Mouse (Mus musculus): ENCODE measurements around the gene Hmga2. TPM values are rescaled to one million over a fixed set of nuclear protein-coding genes. Genes with fewer than 3 reads are reported as not detected.

Gene Hmga2
- total and polyA plus RNA-seq, 2 experiments from 2014 or later, result 0.24 to 0.52 TPM

DNA sequence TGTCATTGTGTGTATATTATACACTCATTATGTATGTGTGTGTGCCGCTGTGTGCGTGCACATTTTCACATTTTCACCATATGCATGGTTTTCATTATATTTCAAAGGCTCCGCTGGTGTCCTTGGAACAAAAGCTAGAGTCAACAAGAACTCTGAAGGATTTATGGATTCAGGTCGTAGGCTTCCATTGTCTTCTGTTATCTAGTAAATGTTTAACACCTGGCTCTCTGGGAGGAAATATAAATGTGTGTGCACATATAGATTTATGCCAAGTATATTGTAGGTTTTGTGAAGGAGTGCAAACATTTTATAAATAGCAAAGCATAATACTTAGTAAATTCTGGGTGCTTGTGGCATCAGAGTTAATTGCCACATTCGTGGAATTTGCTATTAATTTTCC, 64.1 kb downstream of the Hmga2 start:
- 82% methylated on average over 5 of the region's 5 CpGs for WGBS
- Histone ChIP-seq H3K27ac (ENCODE audit: low read depth, low read length) (no peak overlapping the region), H3K9me3 (ENCODE audit: low read length) (no peaks in the 10 kb centered on the region), H3K27me3 (ENCODE audit: insufficient read depth, low read length) (peaks cover 28% of the 10 kb centered on the region), H3K4me2 (ENCODE audit: low read depth) (no peak overlapping the region), H3K36me3 (ENCODE audit: insufficient read depth) (no peaks in the 10 kb centered on the region), H3K4me1 (ENCODE audit: insufficient read depth) (0 out of 2 replicates have a peak, but pooled peaks cover 3% of the 10 kb centered on the region), H3K9ac (no peak overlapping the region), H3K4me3 (ENCODE audit: low read depth, low read length) (no peak overlapping the region)
- no peak for TF ChIP-seq CTCF (IDR thresholded peaks at IDR 0.05; ENCODE audit: low read depth)
- DNase-seq (no peak), ATAC-seq (no peak)

DNA sequence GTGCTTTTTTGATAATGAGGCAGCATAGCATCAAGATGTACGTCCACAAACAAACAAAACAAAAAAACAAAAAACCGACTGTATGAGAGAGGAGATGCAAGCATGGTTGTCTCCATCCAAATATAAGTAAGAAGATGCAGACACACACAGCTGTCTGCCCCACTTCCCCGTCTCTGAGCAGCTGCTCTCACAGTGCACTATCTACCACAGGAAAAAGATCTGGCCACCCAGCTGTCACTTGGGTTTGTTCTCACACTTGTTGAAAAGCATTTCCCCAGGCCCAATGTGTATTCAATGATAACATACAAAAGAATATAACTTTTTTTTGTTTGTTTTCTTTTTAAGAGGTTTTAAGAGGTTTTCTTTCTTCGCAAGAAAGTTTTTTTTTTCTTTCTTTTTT, 65.3 kb downstream of the Hmga2 start:
- no peaks in the 10 kb centered on the region for H3K36me3 ChIP-seq (ENCODE audit: insufficient read depth)
- no peak overlapping the region for H3K9ac ChIP-seq
- no peak overlapping the region for H3K4me2 ChIP-seq (ENCODE audit: low read depth)
- ATAC-seq, result no peak
- no peak overlapping the region for H3K4me3 ChIP-seq (ENCODE audit: low read depth, low read length)
- WGBS, result 62% methylated on average over 4 of the region's 4 CpGs
- H3K27me3 ChIP-seq (ENCODE audit: insufficient read depth, low read length), result peaks cover 30% of the 10 kb centered on the region
- no peaks in the 10 kb centered on the region for H3K4me1 ChIP-seq (ENCODE audit: insufficient read depth)
- H3K9me3 ChIP-seq (ENCODE audit: low read length), result no peaks in the 10 kb centered on the region
- DNase-seq, result no peak
- no peak for TF ChIP-seq CTCF (IDR thresholded peaks at IDR 0.05; ENCODE audit: low read depth)
- H3K27ac ChIP-seq (ENCODE audit: low read depth, low read length), result no peak overlapping the region

DNA sequence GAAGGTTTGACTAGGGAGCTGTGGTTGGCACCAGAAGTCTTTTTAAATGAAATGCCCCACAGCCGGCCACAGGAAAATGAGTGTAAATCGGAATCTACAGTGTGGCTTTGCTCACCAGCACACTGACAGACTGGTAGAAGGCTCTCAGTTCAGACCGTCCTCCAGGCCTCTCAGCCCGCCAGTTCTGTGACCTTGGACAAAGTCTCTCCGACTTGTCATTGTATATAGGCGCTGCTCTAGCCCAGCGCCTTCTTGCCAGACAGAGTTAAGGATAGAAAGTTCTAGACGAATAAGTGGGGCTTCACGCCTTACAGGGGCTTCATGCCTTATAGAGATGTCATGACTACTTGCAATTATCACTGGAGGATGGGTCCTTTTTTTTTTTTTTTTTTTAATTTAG, 67.1 kb downstream of the Hmga2 start:
- ATAC-seq (no peak), DNase-seq (no peak)
- H3K9ac ChIP-seq, result no peak overlapping the region
- WGBS, result 83% methylated on average over 9 of the region's 9 CpGs
- H3K4me2 ChIP-seq (ENCODE audit: low read depth), result no peak overlapping the region
- H3K27me3 ChIP-seq (ENCODE audit: insufficient read depth, low read length), result peaks cover 25% of the 10 kb centered on the region
- no peak overlapping the region for H3K4me3 ChIP-seq (ENCODE audit: low read depth, low read length)
- H3K36me3 ChIP-seq (ENCODE audit: insufficient read depth), result no peaks in the 10 kb centered on the region
- no peak overlapping the region for H3K27ac ChIP-seq (ENCODE audit: low read depth, low read length)
- H3K4me1 ChIP-seq (ENCODE audit: insufficient read depth), result no peaks in the 10 kb centered on the region
- TF ChIP-seq CTCF (IDR thresholded peaks at IDR 0.05; ENCODE audit: low read depth), result no peak
- H3K9me3 ChIP-seq (ENCODE audit: low read length), result no peaks in the 10 kb centered on the region

DNA sequence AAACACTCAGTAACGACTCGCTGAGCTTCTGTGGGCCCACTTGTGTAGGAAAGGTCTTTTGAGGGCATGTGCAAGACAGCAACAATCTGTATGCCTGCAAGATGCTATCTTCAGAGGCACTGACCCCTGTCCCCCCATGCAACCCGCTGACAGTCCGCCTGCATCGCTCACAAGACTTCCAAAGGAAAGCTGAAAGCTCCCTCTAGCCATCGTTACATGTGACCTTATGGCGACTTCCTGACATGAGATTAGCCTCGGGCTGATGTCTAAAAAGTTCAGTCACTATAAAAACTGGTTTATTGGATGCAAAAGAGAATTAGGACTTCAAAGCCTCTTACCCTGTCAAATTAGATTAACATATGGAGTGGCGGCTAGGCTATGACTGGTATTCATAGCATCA, 69.0 kb downstream of the Hmga2 start:
- Histone ChIP-seq H3K27ac (ENCODE audit: low read depth, low read length) (no peak overlapping the region), H3K4me3 (ENCODE audit: low read depth, low read length) (no peak overlapping the region), H3K27me3 (ENCODE audit: insufficient read depth, low read length) (peaks cover 21% of the 10 kb centered on the region), H3K4me2 (ENCODE audit: low read depth) (no peak overlapping the region), H3K9me3 (ENCODE audit: low read length) (no peaks in the 10 kb centered on the region), H3K9ac (no peak overlapping the region), H3K36me3 (ENCODE audit: insufficient read depth) (no peaks in the 10 kb centered on the region), H3K4me1 (ENCODE audit: insufficient read depth) (no peaks in the 10 kb centered on the region)
- 52% methylated on average over 9 of the region's 9 CpGs for WGBS
- DNase-seq (no peak), ATAC-seq (no peak)
- no peak for TF ChIP-seq CTCF (IDR thresholded peaks at IDR 0.05; ENCODE audit: low read depth)

DNA sequence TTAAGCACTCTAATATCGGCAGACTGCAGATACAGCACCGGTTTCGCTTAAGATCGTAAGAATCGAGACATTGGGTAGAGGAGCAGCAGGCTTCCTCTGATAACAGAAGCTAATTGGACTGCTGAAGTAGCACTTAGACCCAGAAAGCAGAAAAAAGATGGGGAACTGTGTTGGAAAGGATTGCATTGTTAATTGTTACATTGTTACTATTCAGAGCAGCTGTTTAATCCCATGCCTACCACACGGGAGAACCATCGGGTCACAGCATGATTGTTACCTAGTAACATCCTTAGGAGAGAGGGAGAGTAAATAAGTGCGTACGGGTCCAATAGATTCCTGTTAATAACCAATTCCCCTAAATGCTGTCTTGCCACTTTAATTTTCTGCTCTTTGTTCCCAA, 70.2 kb downstream of the Hmga2 start:
- H3K27ac ChIP-seq (ENCODE audit: low read depth, low read length), result no peak overlapping the region
- H3K9me3 ChIP-seq (ENCODE audit: low read length), result no peaks in the 10 kb centered on the region
- no peak overlapping the region for H3K9ac ChIP-seq
- H3K4me3 ChIP-seq (ENCODE audit: low read depth, low read length), result no peak overlapping the region
- DNase-seq (no peak), ATAC-seq (no peak)
- H3K4me1 ChIP-seq (ENCODE audit: insufficient read depth), result no peaks in the 10 kb centered on the region
- 30% methylated on average over 9 of the region's 9 CpGs for WGBS
- no peaks in the 10 kb centered on the region for H3K36me3 ChIP-seq (ENCODE audit: insufficient read depth)
- H3K4me2 ChIP-seq (ENCODE audit: low read depth), result no peak overlapping the region
- TF ChIP-seq CTCF (IDR thresholded peaks at IDR 0.05; ENCODE audit: low read depth), result no peak
- H3K27me3 ChIP-seq (ENCODE audit: insufficient read depth, low read length), result peaks cover 21% of the 10 kb centered on the region

DNA sequence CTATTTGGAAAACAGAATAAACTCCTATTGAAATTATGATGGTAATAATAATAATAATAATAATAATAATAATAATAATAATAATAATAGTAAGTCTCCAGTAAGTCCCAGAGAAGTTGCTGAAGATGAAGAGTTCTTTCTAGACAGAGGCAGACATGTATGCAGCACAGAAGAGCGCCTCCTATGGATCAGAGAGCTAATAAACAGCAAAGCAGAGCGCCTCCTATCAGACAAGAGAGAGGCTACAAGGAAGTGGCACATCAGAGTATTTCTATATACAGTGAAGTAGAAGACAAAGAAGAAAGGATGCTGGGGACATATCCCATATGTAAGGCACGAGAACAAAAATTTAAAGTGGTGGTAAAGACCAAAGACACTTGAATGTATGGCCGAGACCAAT, 70.9 kb downstream of the Hmga2 start:
- H3K4me3 ChIP-seq (ENCODE audit: low read depth, low read length), result no peak overlapping the region
- TF ChIP-seq CTCF (IDR thresholded peaks at IDR 0.05; ENCODE audit: low read depth), result no peak
- 93% methylated on average over 4 of the region's 4 CpGs for whole genome bisulfite sequencing

DNA sequence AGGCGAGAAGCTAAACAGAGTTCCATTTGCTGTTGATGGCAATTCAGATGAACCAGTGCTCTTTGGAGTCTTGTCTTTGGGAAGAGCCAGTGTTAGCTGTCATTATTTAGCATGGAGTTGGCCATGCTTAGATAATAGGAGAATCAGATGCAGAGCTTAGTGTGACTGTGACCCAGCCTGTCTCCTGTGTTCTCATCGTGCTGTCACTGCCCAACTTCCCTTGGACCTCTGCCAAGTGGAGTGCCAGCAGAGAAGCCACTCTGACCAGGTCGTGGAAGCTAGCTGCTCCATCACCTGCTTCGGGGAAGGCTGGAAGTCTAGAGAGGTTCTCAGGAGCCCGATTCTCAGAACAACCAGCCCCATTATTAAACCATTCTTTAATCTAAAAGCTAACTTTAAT, 73.3 kb downstream of the Hmga2 start:
- WGBS, result 54% methylated on average over 5 of the region's 5 CpGs
- Histone ChIP-seq H3K9ac (no peak overlapping the region), H3K4me2 (ENCODE audit: low read depth) (no peak overlapping the region), H3K27me3 (ENCODE audit: insufficient read depth, low read length) (peaks cover 17% of the 10 kb centered on the region), H3K36me3 (ENCODE audit: insufficient read depth) (no peaks in the 10 kb centered on the region), H3K27ac (ENCODE audit: low read depth, low read length) (no peak overlapping the region), H3K4me1 (ENCODE audit: insufficient read depth) (no peaks in the 10 kb centered on the region), H3K4me3 (ENCODE audit: low read depth, low read length) (no peak overlapping the region), H3K9me3 (ENCODE audit: low read length) (no peaks in the 10 kb centered on the region)
- no peak for TF ChIP-seq CTCF (IDR thresholded peaks at IDR 0.05; ENCODE audit: low read depth)
- DNase-seq (no peak), ATAC-seq (no peak)

More for the DNA sequence above, 70.9 kb downstream of the Hmga2 start:
- Histone ChIP-seq H3K27ac (ENCODE audit: low read depth, low read length) (no peak overlapping the region), H3K9ac (no peak overlapping the region), H3K4me1 (ENCODE audit: insufficient read depth) (no peaks in the 10 kb centered on the region), H3K9me3 (ENCODE audit: low read length) (no peaks in the 10 kb centered on the region), H3K4me2 (ENCODE audit: low read depth) (no peak overlapping the region), H3K27me3 (ENCODE audit: insufficient read depth, low read length) (peaks cover 17% of the 10 kb centered on the region), H3K36me3 (ENCODE audit: insufficient read depth) (no peaks in the 10 kb centered on the region)
- DNase-seq (no peak), ATAC-seq (no peak)

DNA sequence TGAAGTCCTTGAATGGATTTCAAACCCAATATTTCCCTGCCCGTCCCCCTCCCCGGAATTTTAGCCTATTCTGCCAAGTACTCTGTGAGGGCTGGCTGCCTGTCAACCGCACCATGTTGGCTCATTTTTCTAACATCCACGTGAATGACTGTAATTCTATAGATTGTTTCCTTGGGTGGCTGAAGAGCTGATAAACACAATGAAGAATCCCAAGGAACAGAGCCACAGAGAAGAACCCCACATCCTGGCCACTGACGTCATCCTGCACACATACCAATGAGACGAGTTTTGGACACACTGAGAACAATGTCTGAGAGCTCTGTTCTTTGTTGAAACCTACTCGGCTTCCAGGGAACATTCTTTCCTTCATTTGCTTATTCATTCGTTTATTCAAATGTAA, 74.5 kb downstream of the Hmga2 start:
- Histone ChIP-seq H3K27ac (ENCODE audit: low read depth, low read length) (no peak overlapping the region), H3K9ac (no peak overlapping the region), H3K4me2 (ENCODE audit: low read depth) (no peak overlapping the region), H3K9me3 (ENCODE audit: low read length) (no peaks in the 10 kb centered on the region), H3K27me3 (ENCODE audit: insufficient read depth, low read length) (peaks cover 11% of the 10 kb centered on the region), H3K4me3 (ENCODE audit: low read depth, low read length) (no peak overlapping the region), H3K4me1 (ENCODE audit: insufficient read depth) (no peaks in the 10 kb centered on the region), H3K36me3 (ENCODE audit: insufficient read depth) (no peaks in the 10 kb centered on the region)
- WGBS, result 11% methylated on average over 8 of the region's 8 CpGs
- DNase-seq (no peak), ATAC-seq (no peak)
- no peak for TF ChIP-seq CTCF (IDR thresholded peaks at IDR 0.05; ENCODE audit: low read depth)

All from forebrain, postnatal 0 days (tissue).